Mouse (Mus musculus): Measurements from ENCODE around the gene Alox8.
A peak's percentile ranks its signal among the peaks of the same experiment; 100 is the strongest.

Alox8 gene

GRCm38 (mm10) chr11:69180120-69180519 is 17.5 kb downstream of the Alox8 start:
- no peak for DNase-seq (ENCODE audit: low read depth, low spot score)

DNA sequence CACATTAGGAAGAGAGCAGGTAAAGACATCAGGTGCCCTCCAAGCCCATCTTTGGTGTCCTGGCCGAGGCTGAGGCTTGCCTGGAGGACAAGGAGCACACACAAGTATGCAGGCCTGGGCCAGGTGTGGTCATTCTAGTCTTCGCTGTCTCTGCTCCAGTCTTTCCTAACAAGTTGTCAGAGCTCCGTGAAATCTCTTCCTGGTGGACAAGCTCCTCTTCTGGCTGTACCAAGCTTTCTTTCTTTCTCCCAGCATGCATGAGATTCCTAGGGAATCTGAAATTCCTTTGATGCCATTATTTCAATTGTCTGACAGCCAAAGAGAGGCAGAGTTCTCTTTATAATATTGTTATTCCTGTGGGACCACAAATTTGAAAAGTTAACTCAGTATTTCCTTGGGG is 18.1 kb downstream of the Alox8 start:
- DNase-seq (ENCODE audit: low read depth, low spot score) = no peak

GRCm38 (mm10) chr11:69178525-69178924 is 19.1 kb downstream of the Alox8 start:
- no peak for DNase-seq (ENCODE audit: low read depth, low spot score)

DNA sequence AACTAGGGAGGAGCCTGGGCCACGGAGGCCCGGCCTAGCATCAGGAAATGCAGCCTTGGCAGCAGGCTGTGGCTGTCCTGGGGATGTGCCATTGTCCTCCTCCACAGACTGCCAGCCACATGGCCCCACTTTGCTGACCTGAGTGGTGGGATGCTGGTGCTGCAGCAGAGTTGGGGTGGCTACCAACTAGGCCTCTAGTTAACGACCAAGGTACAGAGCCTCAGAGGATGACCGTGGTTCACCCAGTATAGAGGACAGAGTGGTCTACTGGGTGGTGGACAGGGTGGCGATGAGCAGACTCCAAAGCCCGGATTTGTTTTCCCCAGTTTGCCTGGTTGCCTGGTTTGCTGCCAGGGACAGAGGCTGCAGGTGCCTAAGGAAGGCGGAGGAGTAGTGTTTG is 22.9 kb downstream of the Alox8 start:
- DNase-seq (ENCODE audit: low read depth, low spot score) = no peak

- DNase-seq (ENCODE audit: low read depth, low spot score) = no peak
Measured at GRCm38 (mm10) chr11:69172606-69173005, 25.0 kb downstream of the Alox8 start.

GRCm38 (mm10) chr11:69171626-69172025 is 26.0 kb downstream of the Alox8 start:
- peak; percentile 59 for DNase-seq (ENCODE audit: low read depth, low spot score)

- DNase-seq (ENCODE audit: low read depth, low spot score) = no peak
Measured at GRCm38 (mm10) chr11:69169313-69169712, 28.3 kb downstream of the Alox8 start.

- peak; percentile 57 for DNase-seq (ENCODE audit: low read depth, low spot score)
Measured at GRCm38 (mm10) chr11:69156800-69157199, 40.8 kb downstream of the Alox8 start, which contains the start of gene Alox12b. Alox12b (plus strand) TSS chr11:69156989.

GRCm38 (mm10) chr11:69155351-69155750 is 42.3 kb downstream of the Alox8 start:
- no peak for DNase-seq (ENCODE audit: low read depth, low spot score)

DNA sequence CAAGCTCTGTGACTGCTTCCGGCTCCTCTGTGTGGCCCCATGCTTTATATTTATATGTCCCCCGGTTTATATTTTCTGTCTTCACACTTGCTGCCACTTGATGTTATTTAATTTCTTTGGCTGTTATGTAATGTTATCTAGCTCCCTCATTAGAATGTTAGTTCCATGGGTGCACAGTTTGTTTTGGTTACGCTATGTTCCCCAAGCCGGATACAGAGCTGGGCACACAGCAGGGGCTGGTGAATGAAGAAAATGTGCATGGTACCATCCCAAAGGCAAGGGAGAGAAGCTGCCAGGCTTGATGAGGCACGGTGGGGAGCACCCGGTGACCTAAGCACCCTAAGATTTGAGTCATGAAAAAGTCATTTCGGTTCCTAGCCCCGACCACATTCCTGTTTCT is 43.8 kb downstream of the Alox8 start:
- DNase-seq (ENCODE audit: low read depth, low spot score) = no peak

- DNase-seq (ENCODE audit: low read depth, low spot score) = peak; percentile 10
Measured at GRCm38 (mm10) chr11:69151004-69151403, 46.6 kb downstream of the Alox8 start.

GRCm38 (mm10) chr11:69150444-69150843 is 47.2 kb downstream of the Alox8 start:
- peak; percentile 66 for DNase-seq (ENCODE audit: low read depth, low spot score)

DNA sequence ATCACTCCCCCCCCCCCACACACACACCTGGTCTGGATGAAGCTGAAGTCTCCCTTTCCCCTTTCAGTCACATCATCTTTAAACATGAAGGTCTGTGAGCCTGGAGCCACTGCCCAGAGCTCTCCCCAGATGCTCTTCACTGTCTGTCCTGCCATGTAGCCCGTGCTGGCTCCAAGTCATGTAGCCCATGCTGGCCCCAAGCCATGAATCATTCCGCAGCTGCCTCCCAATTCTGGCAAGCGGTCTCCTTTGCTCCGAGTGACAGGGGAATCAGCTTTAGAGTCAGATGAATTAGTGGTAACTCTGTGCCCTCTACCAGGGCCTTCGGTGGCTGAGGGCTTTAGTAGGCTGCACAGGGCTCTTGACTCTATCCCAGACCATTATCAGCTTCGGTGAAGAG is 47.9 kb downstream of the Alox8 start:
- no peak for DNase-seq (ENCODE audit: low read depth, low spot score)

DNA sequence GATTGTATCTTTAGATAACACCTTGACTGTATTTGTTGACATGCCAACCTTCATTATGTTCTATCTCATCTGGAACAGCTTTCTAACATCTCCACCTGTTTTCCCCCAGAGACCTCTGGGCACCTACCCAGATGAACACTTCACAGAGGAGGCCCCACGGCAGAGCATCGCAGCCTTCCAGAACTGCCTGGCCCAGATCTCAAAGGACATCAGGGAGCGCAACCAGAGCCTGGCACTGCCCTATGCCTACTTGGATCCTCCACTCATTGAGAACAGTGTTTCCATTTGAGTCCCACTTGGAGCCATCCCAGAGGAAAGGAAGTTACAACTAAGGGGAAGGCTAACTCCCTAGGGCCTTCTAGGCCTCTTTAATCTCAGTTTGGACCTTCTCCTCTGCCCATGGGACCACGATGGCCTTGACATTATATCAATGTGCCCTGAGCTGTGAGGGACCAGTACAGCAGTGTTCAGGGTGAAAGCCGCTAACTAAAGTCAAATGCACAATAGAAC is 49.1 kb downstream of the Alox8 start:
- no peak for DNase-seq (ENCODE audit: low read depth, low spot score)

GRCm38 (mm10) chr11:69147546-69147945 is 50.1 kb downstream of the Alox8 start:
- DNase-seq (ENCODE audit: low read depth, low spot score) = no peak

- no peak for DNase-seq (ENCODE audit: low read depth, low spot score)
Measured at GRCm38 (mm10) chr11:69135361-69135760, 62.3 kb downstream of the Alox8 start.

DNA sequence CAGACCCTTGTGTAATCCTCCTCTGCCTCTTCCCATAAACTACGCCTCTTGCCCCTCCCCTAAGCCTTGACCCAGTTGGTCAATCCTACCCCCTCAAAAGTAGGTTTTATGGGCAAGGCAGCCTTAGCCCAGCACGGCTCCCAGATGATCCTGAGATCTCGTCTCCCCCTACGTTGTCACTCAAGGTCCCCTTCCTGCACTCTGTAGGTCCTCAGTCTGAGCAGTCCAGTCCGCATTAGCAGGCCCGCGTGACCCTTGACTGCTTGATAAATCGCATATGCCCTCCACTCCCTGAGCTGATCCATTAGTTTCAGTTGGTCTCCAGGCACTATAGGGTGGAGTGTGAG is 63.0 kb downstream of the Alox8 start:
- no peak for DNase-seq (ENCODE audit: low read depth, low spot score)

All from mesoderm, embryonic 11.5 days (tissue).